Mouse (Mus musculus) forebrain, embryonic 11.5 days (tissue): Measurements from ENCODE around the gene Dnase1l1. TPM values are rescaled to one million over a fixed set of nuclear protein-coding genes. Genes with fewer than 3 reads are reported as not detected.

ENCODE experiments used
- ATAC-seq: fragments of 200-750 bp; cut with Nextera tagmentation; replicated peaks from 2 replicates; pipeline ENCODE4 v1.8.0; 2017; ENCODE audit warnings: moderate TSS enrichment; ENCODE audit not compliant: low FRiP score
- DNase-seq: peaks from one replicate; pipeline ENCODE4 v3.0.0-alpha.2; 2017; ENCODE audit warnings: low spot score
- H3K27ac ChIP-seq: fragments of 300-500 bp; sonication (generic); 2 replicates; pipeline ENCODE4 v1.5.1; 2014; ENCODE audit warnings: low read depth, low read length
- H3K27me3 ChIP-seq: fragments of 300-500 bp; sonication (generic); 2 replicates; pipeline ENCODE4 v1.6.1; 2014; ENCODE audit warnings: mild to moderate bottlenecking, low read length, mixed read lengths; ENCODE audit not compliant: control insufficient read depth, insufficient read depth
- H3K36me3 ChIP-seq: fragments of 300-500 bp; sonication (generic); 2 replicates; pipeline ENCODE4 v1.6.1; 2014; ENCODE audit warnings: mild to moderate bottlenecking, low read length, moderate library complexity, mixed read lengths; ENCODE audit not compliant: control insufficient read depth, insufficient read depth
- H3K4me1 ChIP-seq: fragments of 300-500 bp; sonication (generic); replicated peaks from 2 replicates; pipeline ENCODE4 v1.6.1; 2014; ENCODE audit warnings: low read length, mixed read lengths; ENCODE audit not compliant: control insufficient read depth, insufficient read depth
- H3K4me2 ChIP-seq: fragments of 300-500 bp; sonication (generic); 2 replicates; pipeline ENCODE4 v1.6.1; 2014; ENCODE audit warnings: low read depth, mild to moderate bottlenecking, low read length, moderate library complexity, mixed read lengths; ENCODE audit not compliant: severe bottlenecking
- H3K4me3 ChIP-seq: fragments of 300-500 bp; sonication (generic); 2 replicates; pipeline ENCODE4 v1.5.1; 2014; ENCODE audit warnings: low read depth, low read length
- H3K9ac ChIP-seq: fragments of 300-500 bp; sonication (generic); 2 replicates; pipeline ENCODE4 v1.6.1; 2014; ENCODE audit warnings: low read length
- H3K9me3 ChIP-seq: fragments of 300-500 bp; sonication (generic); 2 replicates; pipeline ENCODE4 v1.6.1; 2016; ENCODE audit warnings: low read length, mixed read lengths; ENCODE audit not compliant: control insufficient read depth
- WGBS: fragments of 180-500 bp; shearing (Covaris S2); extraction: QIAGEN DNeasy Blood & Tissue Kit; methylation state at CpG from one replicate; pipeline ENCODE4 v1.1.7; 2014; 5-methylcytosine and 5-hydroxymethylcytosine counted together
- polyA plus RNA-seq: library from polyadenylated mRNA; unstranded; fragments of >200 nt; fragmentation: Nextera tagmentation; extraction: Ambion mirVana; gene quantifications from 2 replicates; pipeline ENCODE4 v1.2.1, GENCODE M21; 2014

Dnase1l1 gene
- polyA plus RNA-seq, 1 experiment from 2014 or later = 3.5 TPM

- no peaks in the 10 kb centered on the region for H3K27me3 ChIP-seq
- H3K4me2 ChIP-seq = no peak overlapping the region
- no peak for ATAC-seq
- no peaks in the 10 kb centered on the region; the same call in 1 of the 2 replicates for H3K36me3 ChIP-seq
- no peak overlapping the region for H3K27ac ChIP-seq
- H3K9me3 ChIP-seq = no peaks in the 10 kb centered on the region
- 89% methylated on average over 1 of the region's 1 CpGs for WGBS
- no peak for DNase-seq
- no peak overlapping the region for H3K4me3 ChIP-seq
- 0 out of 2 replicates have a peak, but pooled peaks cover 2% of the 10 kb centered on the region for H3K4me1 ChIP-seq
- no peak overlapping the region for H3K9ac ChIP-seq
These were observed 16.2 kb upstream of the Dnase1l1 start for GRCm38 (mm10) chrX:74298348-74298747.

DNA sequence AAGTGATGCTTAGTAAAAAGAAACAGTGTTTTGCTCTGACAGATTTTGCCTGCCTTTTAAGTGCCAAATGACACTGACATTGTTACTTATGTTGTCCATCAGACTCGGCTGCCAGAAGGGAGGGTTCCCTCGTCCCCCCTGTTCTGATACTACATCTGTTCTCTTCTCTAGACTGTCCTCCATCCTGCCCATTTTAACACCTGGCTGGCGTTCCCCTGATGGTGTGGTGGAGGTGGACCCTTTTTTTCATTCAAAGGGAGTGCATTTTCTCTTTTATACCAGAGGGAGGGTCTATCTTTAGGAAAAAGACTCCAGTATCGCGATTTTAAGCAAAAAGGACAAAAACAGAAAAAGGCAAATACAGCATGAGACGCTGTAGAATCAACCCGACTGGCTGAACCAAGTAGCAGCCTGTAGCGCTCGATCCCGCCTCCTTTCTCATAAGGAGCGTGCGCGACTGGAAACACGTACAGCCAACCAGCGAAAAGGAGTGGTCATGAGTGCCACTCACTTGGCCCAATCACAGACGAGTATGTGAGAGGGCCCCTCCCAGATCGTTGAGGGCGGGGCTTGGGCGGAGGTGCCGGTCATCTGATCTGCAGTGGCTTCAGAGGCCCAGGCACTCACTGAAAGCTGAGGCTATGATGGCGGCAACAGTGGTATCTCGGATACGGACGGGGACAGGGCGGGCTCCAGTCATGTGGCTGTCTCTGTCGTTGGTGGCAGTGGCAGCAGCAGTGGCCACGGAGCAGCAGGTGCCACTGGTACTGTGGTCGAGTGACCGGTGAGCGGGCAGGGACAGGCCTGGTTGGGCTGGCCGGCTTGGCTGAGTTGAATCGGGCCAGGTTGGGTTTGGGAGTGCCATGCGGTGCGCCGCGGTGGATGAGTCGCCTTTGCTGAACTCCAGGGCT, 14.7 kb upstream of the Dnase1l1 start, which contains the start of gene Atp6ap1:
TSS of gene Atp6ap1 (plus strand) at position 560 of the 911 bp plus-strand sequence.
- 0 out of 2 replicates have a peak, but pooled peaks cover 2% of the 10 kb centered on the region for H3K4me1 ChIP-seq
- H3K4me2 ChIP-seq = peak within 1 kb of the TSS; percentile 62
- H3K27ac ChIP-seq = no peak within 1 kb of the TSS
- H3K36me3 ChIP-seq = no peaks in the 10 kb centered on the region; the same call in 1 of the 2 replicates
- no peaks in the 10 kb centered on the region for H3K9me3 ChIP-seq
- H3K9ac ChIP-seq = peak within 1 kb of the TSS; percentile 69
- peak within 1 kb of the TSS; percentile 64 for H3K4me3 ChIP-seq
- WGBS = 10% methylated on average over 37 of the region's 37 CpGs
- ATAC-seq = peak; percentile 99
- DNase-seq = peak; percentile 93
- no peaks in the 10 kb centered on the region for H3K27me3 ChIP-seq

- no peak for DNase-seq
- whole genome bisulfite sequencing = 80% methylated on average over 4 of the region's 4 CpGs
- H3K4me2 ChIP-seq = no peak overlapping the region
- no peak for ATAC-seq
- no peaks in the 10 kb centered on the region for H3K27me3 ChIP-seq
- no peak overlapping the region for H3K9ac ChIP-seq
- no peak overlapping the region for H3K4me3 ChIP-seq
- no peaks in the 10 kb centered on the region for H3K9me3 ChIP-seq
- H3K27ac ChIP-seq = no peak overlapping the region
- no peaks in the 10 kb centered on the region; the same call in 1 of the 2 replicates for H3K36me3 ChIP-seq
- 0 out of 2 replicates have a peak, but pooled peaks cover 2% of the 10 kb centered on the region for H3K4me1 ChIP-seq
These were observed 11.3 kb upstream of the Dnase1l1 start for GRCm38 (mm10) chrX:74293431-74293830.

DNA sequence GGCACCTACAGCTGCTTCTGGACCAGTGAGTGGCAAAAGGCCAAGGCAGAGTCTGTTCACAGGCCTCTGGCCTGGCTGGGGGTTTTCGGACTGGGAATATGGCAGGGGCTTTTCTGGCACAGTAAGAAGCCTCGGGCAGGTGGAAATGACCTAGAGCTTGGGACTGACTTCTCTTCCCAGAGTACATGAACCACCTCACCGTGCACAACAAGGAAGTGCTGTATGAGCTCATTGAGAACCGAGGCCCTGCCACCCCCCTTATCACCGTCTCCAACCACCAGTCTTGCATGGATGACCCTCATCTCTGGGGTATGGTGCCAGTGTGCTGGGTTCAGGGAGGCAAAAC, 928 bp upstream of the Dnase1l1 start:
- 45% methylated on average over 5 of the region's 5 CpGs for WGBS

GRCm38 (mm10) chrX:74282395-74283091, 406 bp upstream of the Dnase1l1 start:
- Histone ChIP-seq H3K9ac (peak overlapping the region; percentile 68), H3K9me3 (no peaks in the 10 kb centered on the region), H3K27ac (no peak overlapping the region; the same call in 1 of the 2 replicates), H3K4me3 (peak overlapping the region; percentile 49), H3K4me1 (peaks cover 4% of the 10 kb centered on the region; the same call in 1 of the 2 replicates), H3K4me2 (peak overlapping the region; percentile 64), H3K27me3 (no peaks in the 10 kb centered on the region), H3K36me3 (no peaks in the 10 kb centered on the region)
- peak; percentile 85 for DNase-seq
- 19% methylated on average over 39 of the region's 39 CpGs for WGBS
- ATAC-seq = peak; percentile 83

More for the DNA sequence above, 928 bp upstream of the Dnase1l1 start:
- Histone ChIP-seq H3K4me2 (peak overlapping the region; percentile 64), H3K9ac (peak overlapping the region; percentile 68), H3K36me3 (no peaks in the 10 kb centered on the region), H3K4me1 (peaks cover 4% of the 10 kb centered on the region; the same call in 1 of the 2 replicates), H3K27me3 (no peaks in the 10 kb centered on the region), H3K4me3 (peak overlapping the region; percentile 49), H3K27ac (no peak overlapping the region), H3K9me3 (no peaks in the 10 kb centered on the region)
- ATAC-seq (0 out of 2 replicates have a peak, but pooled peaks have one; percentile 4), DNase-seq (no peak)

GRCm38 (mm10) chrX:74281041-74281731, 951 bp downstream of the Dnase1l1 start:
- H3K27me3 ChIP-seq = no peaks in the 10 kb centered on the region
- peak overlapping the region; percentile 64 for H3K4me2 ChIP-seq
- H3K27ac ChIP-seq = no peak overlapping the region
- ATAC-seq (no peak), DNase-seq (no peak)
- peak overlapping the region; percentile 49 for H3K4me3 ChIP-seq
- WGBS = 18% methylated on average over 14 of the region's 14 CpGs
- H3K36me3 ChIP-seq = no peaks in the 10 kb centered on the region
- peaks cover 4% of the 10 kb centered on the region; the same call in 1 of the 2 replicates for H3K4me1 ChIP-seq
- H3K9ac ChIP-seq = peak overlapping the region; percentile 68
- no peaks in the 10 kb centered on the region for H3K9me3 ChIP-seq

GRCm38 (mm10) chrX:74277916-74278315, 4.2 kb downstream of the Dnase1l1 start:
- H3K27me3 ChIP-seq = no peaks in the 10 kb centered on the region
- H3K9ac ChIP-seq = no peak overlapping the region
- H3K36me3 ChIP-seq = no peaks in the 10 kb centered on the region
- no peak overlapping the region for H3K4me3 ChIP-seq
- H3K9me3 ChIP-seq = no peaks in the 10 kb centered on the region
- 73% methylated on average over 8 of the region's 8 CpGs for WGBS
- no peak overlapping the region for H3K4me2 ChIP-seq
- no peaks in the 10 kb centered on the region for H3K4me1 ChIP-seq
- H3K27ac ChIP-seq = no peak overlapping the region
- no peak for DNase-seq
- no peak for ATAC-seq
